Mouse (Mus musculus) midbrain, embryonic 16.5 days (tissue): ENCODE data around the gene Parl. TPM values are rescaled to one million over a fixed set of nuclear protein-coding genes. Genes with fewer than 3 reads are reported as not detected.

Source experiments
- ATAC-seq: fragments of 200-750 bp; cut with Nextera tagmentation; 2 replicates; pipeline ENCODE4 v1.8.0; 2017; ENCODE audit warnings: moderate TSS enrichment
- H3K27ac ChIP-seq: fragments of 300-500 bp; sonication (generic); 2 replicates; pipeline ENCODE4 v1.5.1; 2014; ENCODE audit warnings: mild to moderate bottlenecking, low read length, mixed read lengths
- H3K27me3 ChIP-seq: fragments of 300-500 bp; sonication (generic); 2 replicates; pipeline ENCODE4 v1.6.1; 2014; ENCODE audit warnings: low read depth, low read length, mixed read lengths; ENCODE audit not compliant: control insufficient read depth, insufficient read depth
- H3K36me3 ChIP-seq: fragments of 300-500 bp; sonication (generic); 2 replicates; pipeline ENCODE4 v1.6.1; 2014; ENCODE audit warnings: mild to moderate bottlenecking, low read length, moderate library complexity, mixed read lengths; ENCODE audit not compliant: control insufficient read depth, insufficient read depth
- H3K4me1 ChIP-seq: fragments of 300-500 bp; sonication (generic); 2 replicates; pipeline ENCODE4 v1.6.1; 2014; ENCODE audit warnings: mild to moderate bottlenecking, low read length, mixed read lengths; ENCODE audit not compliant: control insufficient read depth, insufficient read depth
- H3K4me2 ChIP-seq: fragments of 300-500 bp; sonication (generic); 2 replicates; pipeline ENCODE4 v1.6.1; 2014; ENCODE audit warnings: mild to moderate bottlenecking, low read length, mixed read lengths
- H3K4me3 ChIP-seq: fragments of 300-500 bp; sonication (generic); 2 replicates; pipeline ENCODE4 v1.5.1; 2014; ENCODE audit warnings: low read depth, mild to moderate bottlenecking, low read length, moderate library complexity, mixed read lengths
- H3K9ac ChIP-seq: fragments of 300-500 bp; sonication (generic); 2 replicates; pipeline ENCODE4 v1.6.1; 2014; ENCODE audit warnings: low read depth, low read length, mixed read lengths
- H3K9me3 ChIP-seq: fragments of 300-500 bp; sonication (generic); replicated peaks from 2 replicates; pipeline ENCODE4 v1.6.1; 2014; ENCODE audit warnings: mild to moderate bottlenecking, low read length, mixed read lengths; ENCODE audit not compliant: control insufficient read depth, poor library complexity, severe bottlenecking
- WGBS: fragments of 180-500 bp; shearing (Covaris S2); extraction: QIAGEN DNeasy Blood & Tissue Kit; methylation state at CpG from one replicate; pipeline ENCODE4 v1.1.7; 2014; 5-methylcytosine and 5-hydroxymethylcytosine counted together
- polyA plus RNA-seq: library from polyadenylated mRNA; unstranded; fragments of >200 nt; fragmentation: Nextera tagmentation; extraction: Ambion mirVana; gene quantifications from 2 replicates; pipeline ENCODE4 v1.2.1, GENCODE M21; 2015

Parl gene
- 76.3 and 81.9 TPM in 2 replicates for polyA plus RNA-seq

GRCm38 (mm10) chr16:20301770-20302649 lies at the start of gene Parl:
TSS of gene Parl (minus strand) at chr16:20302387.
- H3K4me2 ChIP-seq: peak within 1 kb of the TSS; percentile 94
- H3K27ac ChIP-seq: peak within 1 kb of the TSS; percentile 69; the same call in 1 of the 2 replicates
- no peaks in the 10 kb centered on the region for H3K36me3 ChIP-seq
- H3K4me3 ChIP-seq: peak within 1 kb of the TSS; percentile 94
- no peaks in the 10 kb centered on the region for H3K9me3 ChIP-seq
- under 1% methylated on average over 52 of the region's 52 CpGs for WGBS
- peak; percentile 95 for ATAC-seq
- peak within 1 kb of the TSS; percentile 84 for H3K9ac ChIP-seq
- H3K4me1 ChIP-seq: peaks cover 15% of the 10 kb centered on the region
- H3K27me3 ChIP-seq: no peaks in the 10 kb centered on the region

DNA sequence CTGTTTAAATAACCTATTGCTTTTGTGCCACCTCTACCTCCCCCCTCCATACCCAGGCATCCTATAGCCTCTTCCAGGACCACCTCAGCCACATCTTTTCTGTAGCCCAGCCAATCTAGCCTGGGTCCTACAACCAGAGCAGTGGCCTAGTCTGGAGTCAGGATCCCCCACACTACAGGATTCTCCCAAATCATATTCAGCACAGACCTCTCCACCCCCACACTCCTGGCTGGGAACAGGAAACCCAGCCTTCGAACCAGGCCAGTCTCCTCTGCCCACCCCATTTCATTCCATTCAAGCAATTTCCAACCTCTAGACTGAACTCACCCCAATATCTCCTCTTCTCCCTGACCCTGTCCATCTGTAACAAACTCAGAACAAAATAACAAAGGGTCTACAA lies 43.3 kb upstream of the Parl start:
- no peaks in the 10 kb centered on the region for H3K9me3 ChIP-seq
- no peak for ATAC-seq
- no peak overlapping the region for H3K4me2 ChIP-seq
- no peaks in the 10 kb centered on the region for H3K4me1 ChIP-seq
- no peak overlapping the region for H3K27ac ChIP-seq
- H3K9ac ChIP-seq: no peak overlapping the region
- H3K36me3 ChIP-seq: peaks cover 14% of the 10 kb centered on the region; the same call in 1 of the 2 replicates
- no peak overlapping the region for H3K4me3 ChIP-seq
- H3K27me3 ChIP-seq: no peaks in the 10 kb centered on the region
- WGBS: 100% methylated on average over 1 of the region's 1 CpGs

DNA sequence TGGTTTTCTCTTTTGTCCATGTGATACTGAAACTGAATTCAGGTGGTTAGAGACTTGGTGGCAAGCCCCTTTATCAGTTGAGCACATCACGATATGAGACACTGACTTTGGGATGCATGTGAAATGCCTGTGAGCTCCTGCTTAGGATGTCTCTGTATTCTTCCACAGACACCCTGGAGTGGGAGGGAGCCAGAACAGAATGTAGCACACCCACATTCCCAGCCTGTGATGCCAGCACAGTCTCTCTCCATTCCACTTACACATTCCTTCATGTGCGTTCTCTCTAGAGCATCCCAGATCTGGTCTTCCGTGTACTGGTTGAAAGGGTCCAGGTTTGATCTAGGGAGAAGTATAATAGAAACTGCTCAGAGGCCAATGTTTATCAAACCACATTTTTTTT lies 36.4 kb upstream of the Parl start:
- H3K36me3 ChIP-seq: peaks cover 28% of the 10 kb centered on the region
- no peak overlapping the region for H3K27ac ChIP-seq
- 96% methylated on average over 3 of the region's 3 CpGs for WGBS
- H3K4me3 ChIP-seq: no peak overlapping the region
- no peak overlapping the region for H3K4me2 ChIP-seq
- no peaks in the 10 kb centered on the region for H3K9me3 ChIP-seq
- H3K27me3 ChIP-seq: no peaks in the 10 kb centered on the region
- no peak for ATAC-seq
- no peaks in the 10 kb centered on the region for H3K4me1 ChIP-seq
- H3K9ac ChIP-seq: no peak overlapping the region

DNA sequence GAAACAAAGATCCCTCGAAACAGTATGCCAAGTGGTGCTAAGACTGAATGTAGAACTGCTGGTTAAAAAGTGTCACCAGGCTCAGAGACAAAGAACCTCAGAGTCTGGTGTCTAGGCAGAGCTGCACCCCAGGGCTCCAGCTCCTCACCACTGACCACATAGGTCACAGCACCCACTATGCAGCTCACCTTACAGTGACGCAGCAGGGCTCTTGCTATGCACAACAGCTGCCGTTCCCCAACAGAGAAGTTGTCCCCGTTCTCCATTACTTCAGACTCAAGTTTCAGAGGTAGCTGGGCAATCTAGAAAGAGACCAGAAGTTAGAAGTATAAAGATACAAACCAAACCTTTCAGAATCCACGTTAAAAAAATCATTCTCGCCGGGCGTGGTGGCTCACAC lies 32.7 kb upstream of the Parl start:
- no peak overlapping the region for H3K9ac ChIP-seq
- no peak overlapping the region for H3K4me3 ChIP-seq
- H3K4me1 ChIP-seq: no peaks in the 10 kb centered on the region
- no peak overlapping the region for H3K4me2 ChIP-seq
- H3K36me3 ChIP-seq: peaks cover 49% of the 10 kb centered on the region
- ATAC-seq: no peak
- WGBS: 93% methylated on average over 8 of the region's 8 CpGs
- H3K27ac ChIP-seq: no peak overlapping the region
- H3K27me3 ChIP-seq: no peaks in the 10 kb centered on the region
- H3K9me3 ChIP-seq: no peaks in the 10 kb centered on the region

DNA sequence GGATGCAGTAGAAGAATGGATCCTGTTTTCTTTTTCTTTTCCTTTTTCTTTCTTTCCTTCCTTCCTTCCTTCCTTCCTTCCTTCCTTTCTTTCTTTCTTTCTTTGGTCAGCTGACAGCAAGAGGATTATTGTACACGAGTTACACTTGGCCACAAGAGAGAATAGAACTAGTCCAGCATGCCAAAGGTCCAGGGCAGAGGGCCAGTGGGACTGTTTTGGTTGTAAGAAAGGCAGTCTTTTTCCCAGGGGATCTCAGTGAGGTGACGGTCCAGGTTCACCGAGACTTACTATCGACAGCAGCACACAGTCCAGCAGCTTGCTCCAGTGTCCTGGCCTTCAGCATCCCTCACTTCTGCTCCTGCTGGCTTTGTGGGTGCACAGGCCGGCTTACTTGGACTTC lies 26.1 kb upstream of the Parl start:
- Histone ChIP-seq H3K36me3 (peaks cover 35% of the 10 kb centered on the region), H3K27me3 (no peaks in the 10 kb centered on the region), H3K27ac (no peak overlapping the region), H3K4me2 (no peak overlapping the region), H3K4me1 (no peaks in the 10 kb centered on the region), H3K4me3 (no peak overlapping the region), H3K9me3 (no peaks in the 10 kb centered on the region), H3K9ac (no peak overlapping the region)
- 85% methylated on average over 5 of the region's 5 CpGs for WGBS
- ATAC-seq: no peak

DNA sequence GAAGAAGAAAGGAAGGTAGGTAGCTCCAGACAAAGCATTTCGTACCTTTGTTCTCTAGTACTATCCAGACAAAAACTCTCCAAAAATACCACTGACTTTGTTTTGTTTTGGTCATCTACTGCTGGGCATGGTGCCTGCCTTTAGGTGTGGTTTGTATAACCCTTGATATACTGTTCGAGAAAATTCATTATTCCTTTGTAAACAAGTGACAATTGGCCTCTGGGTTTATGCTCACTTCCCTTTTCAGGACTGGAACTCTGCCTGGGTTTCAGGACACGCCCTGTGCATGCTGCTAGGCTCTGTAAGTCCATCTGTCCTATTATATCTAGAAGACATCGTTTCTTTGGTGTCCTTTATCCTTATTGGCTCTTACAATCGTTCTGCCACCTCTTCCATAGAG lies 23.1 kb upstream of the Parl start, which contains the start of gene Cyp2ab1:
Gene Cyp2ab1, minus strand, starts transcription at position 119 of the 400 bp plus-strand sequence.
- H3K4me2 ChIP-seq: no peak within 1 kb of the TSS
- no peak within 1 kb of the TSS for H3K27ac ChIP-seq
- H3K36me3 ChIP-seq: peaks cover 14% of the 10 kb centered on the region
- no peak within 1 kb of the TSS for H3K4me3 ChIP-seq
- H3K9ac ChIP-seq: no peak within 1 kb of the TSS
- WGBS: 71% methylated on average over 5 of the region's 5 CpGs
- no peaks in the 10 kb centered on the region for H3K9me3 ChIP-seq
- no peaks in the 10 kb centered on the region for H3K4me1 ChIP-seq
- no peak for ATAC-seq
- no peaks in the 10 kb centered on the region for H3K27me3 ChIP-seq

DNA sequence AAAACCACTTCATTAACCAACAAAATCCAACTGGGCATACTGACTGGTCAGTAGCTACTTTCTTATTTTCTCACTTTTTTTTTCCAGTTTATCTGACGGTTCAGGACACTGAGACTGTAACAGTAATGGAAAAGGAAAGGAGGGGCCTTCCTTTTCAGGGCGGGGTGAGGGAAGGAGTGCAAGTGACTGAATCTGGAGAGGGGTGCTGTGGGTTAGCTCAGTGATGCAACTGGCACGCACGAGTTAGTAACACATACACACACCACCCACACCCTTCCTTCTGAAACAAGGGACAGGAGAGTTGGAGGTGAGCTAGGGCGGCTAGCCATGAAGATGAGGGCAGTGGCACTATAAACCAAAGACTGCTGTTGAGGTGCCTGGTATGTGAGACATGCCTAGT lies 21.7 kb upstream of the Parl start:
- Histone ChIP-seq H3K4me3 (no peak overlapping the region), H3K4me2 (no peak overlapping the region), H3K9ac (no peak overlapping the region), H3K27ac (no peak overlapping the region), H3K4me1 (no peaks in the 10 kb centered on the region), H3K36me3 (peaks cover 4% of the 10 kb centered on the region; the same call in 1 of the 2 replicates), H3K9me3 (no peaks in the 10 kb centered on the region), H3K27me3 (no peaks in the 10 kb centered on the region)
- WGBS: 81% methylated on average over 5 of the region's 5 CpGs
- no peak for ATAC-seq

GRCm38 (mm10) chr16:20322274-20322673 lies 20.1 kb upstream of the Parl start:
- 85% methylated on average over 4 of the region's 4 CpGs for WGBS
- no peak for ATAC-seq
- H3K27me3 ChIP-seq: no peaks in the 10 kb centered on the region

DNA sequence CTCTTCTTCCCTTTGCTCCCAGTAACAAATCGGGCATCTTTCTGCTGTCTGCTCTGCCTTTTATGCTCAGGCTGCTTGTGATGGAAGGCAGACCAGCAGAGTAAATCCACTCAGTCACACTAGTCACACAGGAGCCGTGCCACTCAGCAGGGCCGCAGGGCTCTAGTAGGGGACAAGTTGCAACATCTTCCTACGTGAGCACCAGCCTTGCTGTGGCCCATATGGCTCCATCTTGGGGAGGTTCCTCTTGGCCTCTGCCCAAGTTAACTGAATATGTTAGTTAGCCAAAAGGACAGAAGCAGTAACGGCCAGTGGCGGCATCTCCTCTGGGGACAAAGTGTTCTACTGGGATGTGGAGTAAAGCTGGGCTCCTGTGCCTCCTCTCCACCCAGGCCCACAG lies 14.6 kb upstream of the Parl start:
- no peak overlapping the region for H3K4me3 ChIP-seq
- H3K36me3 ChIP-seq: no peaks in the 10 kb centered on the region
- H3K9me3 ChIP-seq: no peaks in the 10 kb centered on the region
- H3K27me3 ChIP-seq: no peaks in the 10 kb centered on the region
- ATAC-seq: no peak
- no peak overlapping the region for H3K9ac ChIP-seq
- H3K4me2 ChIP-seq: no peak overlapping the region
- whole genome bisulfite sequencing: 84% methylated on average over 6 of the region's 6 CpGs
- no peak overlapping the region for H3K27ac ChIP-seq
- H3K4me1 ChIP-seq: no peaks in the 10 kb centered on the region

More at GRCm38 (mm10) chr16:20322274-20322673, 20.1 kb upstream of the Parl start:
- H3K27ac ChIP-seq: no peak overlapping the region
- no peak overlapping the region for H3K9ac ChIP-seq
- H3K9me3 ChIP-seq: no peaks in the 10 kb centered on the region
- H3K4me1 ChIP-seq: no peaks in the 10 kb centered on the region
- no peak overlapping the region for H3K4me3 ChIP-seq
- H3K36me3 ChIP-seq: no peaks in the 10 kb centered on the region
- H3K4me2 ChIP-seq: no peak overlapping the region
